Mouse (Mus musculus): Measurements from ENCODE around the gene Agrp. TPM values are rescaled to one million over a fixed set of nuclear protein-coding genes. Genes with fewer than 3 reads are reported as not detected.

Gene Agrp
- polyA plus RNA-seq, 1 experiment from 2014 or later: 0.35 TPM

DNA sequence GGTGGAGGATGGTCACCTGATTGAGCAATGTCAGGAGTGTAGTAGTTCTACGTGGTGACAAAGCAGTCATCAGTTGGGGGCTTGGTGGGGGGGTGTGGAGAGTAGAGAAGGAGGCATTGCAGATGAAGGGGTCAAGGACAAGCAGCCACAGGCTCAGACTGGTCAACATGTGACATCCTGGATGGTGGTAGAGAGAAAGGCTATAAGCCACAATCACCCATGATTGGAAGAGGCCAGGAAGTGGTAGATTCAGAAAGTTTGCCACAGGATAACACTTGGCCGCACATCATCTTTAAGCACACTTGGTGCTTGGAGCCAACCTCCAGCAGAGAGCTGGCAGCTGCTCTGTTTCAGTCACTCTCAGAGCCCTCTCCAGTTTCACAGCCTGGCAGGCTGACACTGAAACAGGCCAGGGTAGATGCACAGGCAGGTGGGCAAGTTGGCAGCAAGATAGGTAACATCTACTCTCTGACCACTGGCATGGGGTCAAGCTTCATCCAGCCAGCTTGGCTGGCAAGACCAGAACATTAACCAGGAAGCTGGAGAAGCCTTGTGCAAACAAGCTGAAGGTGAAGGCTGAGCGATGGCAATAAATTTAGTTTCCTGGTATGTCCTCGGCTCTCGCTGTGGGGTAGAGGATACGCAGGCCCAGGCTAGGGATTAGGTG is 100.0 kb downstream of the Agrp start:
- H3K9me3 ChIP-seq: no peaks in the 10 kb centered on the region
- peaks cover 24% of the 10 kb centered on the region for H3K4me1 ChIP-seq
- H3K27ac ChIP-seq: no peak overlapping the region
- H3K27me3 ChIP-seq (ENCODE audit: insufficient read depth, poor library complexity, severe bottlenecking): no peaks in the 10 kb centered on the region
- DNase-seq (ENCODE audit: low spot score): no peak
- H3K4me3 ChIP-seq: no peak overlapping the region
- WGBS: 95% methylated on average over 6 of the region's 6 CpGs
- peaks cover 41% of the 10 kb centered on the region for H3K36me3 ChIP-seq

DNA sequence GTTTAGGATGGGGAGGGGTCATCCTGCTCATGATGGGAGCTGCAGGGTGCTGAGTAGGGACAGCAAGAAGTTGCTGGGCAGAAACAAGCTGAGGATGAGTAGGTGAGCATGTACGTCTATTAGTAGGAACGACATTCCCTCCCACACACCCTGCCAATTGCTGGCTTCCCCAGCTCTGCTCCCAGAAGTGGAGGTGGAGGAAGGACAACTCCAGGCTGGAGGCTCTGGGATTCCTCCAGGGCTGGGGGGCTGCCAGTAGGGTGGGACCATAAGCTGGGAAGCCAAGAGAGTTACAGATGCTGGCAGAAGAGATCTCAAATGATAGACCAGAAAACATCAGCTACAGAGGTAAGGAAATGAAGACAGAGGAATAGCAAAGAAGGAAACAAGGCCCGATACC is 100.6 kb downstream of the Agrp start:
- Histone ChIP-seq H3K9me3 (no peaks in the 10 kb centered on the region), H3K36me3 (peaks cover 37% of the 10 kb centered on the region), H3K4me3 (no peak overlapping the region), H3K27ac (no peak overlapping the region), H3K27me3 (ENCODE audit: insufficient read depth, poor library complexity, severe bottlenecking) (no peaks in the 10 kb centered on the region), H3K4me1 (peaks cover 28% of the 10 kb centered on the region)
- WGBS: 96% methylated on average over 3 of the region's 3 CpGs
- DNase-seq (ENCODE audit: low spot score): no peak

DNA sequence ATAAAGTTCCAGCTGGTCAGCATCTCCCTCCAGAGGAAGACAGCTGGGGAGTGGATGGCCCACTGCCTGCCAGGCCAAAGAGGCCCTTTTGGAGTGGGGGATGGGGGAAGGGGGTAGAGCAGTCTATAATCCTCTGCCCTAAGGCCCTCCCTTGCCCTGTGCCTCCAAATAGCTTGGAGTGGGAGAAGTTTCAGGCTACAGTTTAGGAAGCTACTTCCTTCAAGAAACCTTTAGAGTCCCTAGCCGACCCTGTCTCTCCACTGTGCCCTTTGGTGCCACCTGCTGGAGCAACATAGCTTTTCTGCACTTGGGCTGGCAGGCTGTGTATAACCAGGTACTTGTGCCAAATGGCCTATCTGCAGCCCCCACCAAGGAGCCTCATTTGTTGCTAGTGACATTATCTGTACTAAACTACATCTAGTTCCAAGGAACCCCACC is 103.3 kb downstream of the Agrp start:
- no peaks in the 10 kb centered on the region for H3K9me3 ChIP-seq
- peak; percentile 84 for DNase-seq (ENCODE audit: low spot score)
- no peak overlapping the region for H3K4me3 ChIP-seq
- WGBS: 0% methylated on average over 1 of the region's 1 CpGs
- peak overlapping the region; percentile 69; the same call in 1 of the 2 replicates for H3K27ac ChIP-seq
- H3K27me3 ChIP-seq (ENCODE audit: insufficient read depth, poor library complexity, severe bottlenecking): no peaks in the 10 kb centered on the region
- peaks cover 41% of the 10 kb centered on the region for H3K4me1 ChIP-seq
- peaks cover 40% of the 10 kb centered on the region for H3K36me3 ChIP-seq

DNA sequence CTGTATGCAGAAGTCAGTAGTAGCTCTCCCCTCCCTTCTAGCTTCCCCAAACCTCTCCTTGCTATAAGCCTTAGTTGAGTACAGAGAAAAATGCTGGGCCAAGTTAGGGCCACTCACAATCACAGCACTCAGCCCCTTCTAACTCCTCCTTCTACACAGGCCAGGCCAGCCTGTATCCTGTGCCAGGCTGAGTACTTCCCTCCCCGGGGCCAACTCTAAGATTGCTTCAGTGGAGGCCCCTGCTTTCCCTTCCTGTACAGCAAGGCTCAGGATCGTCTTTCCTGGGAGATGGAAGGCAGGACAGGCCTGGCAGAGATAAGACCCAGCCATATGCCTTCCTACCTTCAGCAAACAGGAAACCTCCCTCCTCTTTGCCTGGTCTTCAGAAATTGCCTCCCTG is 103.8 kb downstream of the Agrp start:
- no peak for DNase-seq (ENCODE audit: low spot score)
- no peak overlapping the region for H3K4me3 ChIP-seq
- H3K36me3 ChIP-seq: peaks cover 36% of the 10 kb centered on the region
- no peaks in the 10 kb centered on the region for H3K9me3 ChIP-seq
- 2% methylated on average over 2 of the region's 2 CpGs for WGBS
- H3K27me3 ChIP-seq (ENCODE audit: insufficient read depth, poor library complexity, severe bottlenecking): no peaks in the 10 kb centered on the region
- peaks cover 41% of the 10 kb centered on the region for H3K4me1 ChIP-seq
- H3K27ac ChIP-seq: peak overlapping the region; percentile 69; the same call in 1 of the 2 replicates

DNA sequence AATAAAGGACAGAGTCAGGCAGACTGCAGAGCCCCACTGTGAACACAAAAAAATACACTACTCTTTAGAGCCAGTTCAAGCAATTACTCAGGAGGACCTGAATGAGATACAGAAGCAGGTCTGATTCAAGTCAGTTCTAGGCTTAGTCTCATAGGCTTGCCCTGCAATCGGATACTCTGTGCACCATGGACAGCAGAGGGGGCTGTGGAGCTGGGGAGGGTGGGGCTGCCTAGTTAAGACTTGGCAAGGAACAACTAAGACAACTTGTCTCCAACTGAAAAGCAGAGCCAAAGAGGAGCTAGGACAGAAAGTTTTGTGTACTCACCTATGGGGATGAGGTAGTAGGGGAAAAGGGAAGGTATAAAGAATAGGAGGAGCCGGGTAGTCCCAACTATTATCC is 105.4 kb downstream of the Agrp start:
- H3K4me1 ChIP-seq: peaks cover 41% of the 10 kb centered on the region
- H3K9me3 ChIP-seq: no peaks in the 10 kb centered on the region
- DNase-seq (ENCODE audit: low spot score): no peak
- WGBS: 66% methylated on average over 2 of the region's 2 CpGs
- H3K4me3 ChIP-seq: no peak overlapping the region
- H3K36me3 ChIP-seq: peaks cover 28% of the 10 kb centered on the region
- H3K27me3 ChIP-seq (ENCODE audit: insufficient read depth, poor library complexity, severe bottlenecking): no peaks in the 10 kb centered on the region
- no peak overlapping the region for H3K27ac ChIP-seq

DNA sequence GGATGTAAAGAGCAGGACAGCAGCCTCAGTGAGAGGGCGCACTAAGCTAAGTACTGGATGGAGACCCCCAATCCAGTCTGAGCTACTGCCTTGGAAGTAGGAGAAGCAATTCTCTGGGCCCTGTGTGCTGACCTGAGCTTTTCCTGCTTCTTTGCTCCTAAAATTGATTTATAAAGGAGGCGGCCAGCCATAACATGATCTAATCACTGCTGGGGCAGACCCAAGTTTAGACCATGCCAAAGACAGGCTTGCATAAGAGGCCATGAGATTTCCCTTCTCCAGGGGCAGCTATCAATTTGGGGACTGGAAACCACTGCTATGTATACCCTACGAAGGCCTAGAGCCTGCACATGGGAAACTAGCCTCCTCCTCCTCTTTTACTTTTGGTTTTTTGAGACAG is 107.9 kb downstream of the Agrp start:
- no peaks in the 10 kb centered on the region for H3K27me3 ChIP-seq (ENCODE audit: insufficient read depth, poor library complexity, severe bottlenecking)
- H3K9me3 ChIP-seq: no peaks in the 10 kb centered on the region
- H3K27ac ChIP-seq: no peak overlapping the region
- H3K36me3 ChIP-seq: peaks cover 36% of the 10 kb centered on the region
- WGBS: 87% methylated on average over 3 of the region's 3 CpGs
- no peak overlapping the region for H3K4me3 ChIP-seq
- no peak for DNase-seq (ENCODE audit: low spot score)
- peaks cover 38% of the 10 kb centered on the region for H3K4me1 ChIP-seq

DNA sequence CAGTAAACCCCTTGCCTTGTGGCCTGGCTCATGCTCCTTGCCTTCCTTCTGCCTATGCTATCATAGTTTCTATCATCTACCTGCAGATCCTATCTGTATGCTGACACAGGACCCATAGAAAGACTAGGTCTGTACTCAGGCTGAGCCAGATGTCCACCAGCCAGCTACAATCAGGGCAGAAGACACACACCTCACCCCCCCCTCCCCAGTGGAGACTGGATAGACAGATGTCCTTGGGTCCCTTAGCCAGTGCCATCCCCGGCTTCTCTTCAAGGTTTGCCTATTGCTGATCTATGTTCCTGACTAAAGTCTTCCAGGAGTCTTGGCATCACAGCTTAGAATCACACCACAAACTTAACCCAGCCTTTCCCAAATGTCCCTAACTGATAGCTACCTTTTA is 109.0 kb downstream of the Agrp start:
- no peak for DNase-seq (ENCODE audit: low spot score)
- WGBS: 96% methylated on average over 1 of the region's 1 CpGs
- Histone ChIP-seq H3K9me3 (no peaks in the 10 kb centered on the region), H3K27ac (no peak overlapping the region), H3K4me1 (peaks cover 32% of the 10 kb centered on the region), H3K27me3 (ENCODE audit: insufficient read depth, poor library complexity, severe bottlenecking) (no peaks in the 10 kb centered on the region), H3K36me3 (peaks cover 47% of the 10 kb centered on the region), H3K4me3 (no peak overlapping the region)

DNA sequence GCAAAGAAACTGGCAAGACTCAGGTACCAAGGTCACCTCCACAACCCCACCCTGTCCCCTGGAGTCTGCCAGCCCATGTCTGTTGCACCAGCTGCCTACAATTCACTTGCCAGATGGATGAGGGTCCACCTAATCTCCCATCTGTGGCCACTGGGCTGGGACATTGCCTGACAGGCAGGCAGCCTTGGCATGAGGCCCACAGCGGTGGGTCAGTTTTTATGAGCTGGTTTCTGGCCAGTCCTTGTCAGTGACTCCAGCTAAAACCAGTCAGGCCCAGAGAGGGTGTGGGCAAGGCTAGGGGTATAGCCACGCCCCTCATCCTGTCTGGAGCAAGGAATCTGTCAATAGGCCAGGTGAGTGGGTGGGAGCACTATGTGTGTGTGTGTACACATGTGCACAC is 110.1 kb downstream of the Agrp start:
- Histone ChIP-seq H3K9me3 (no peaks in the 10 kb centered on the region), H3K27me3 (ENCODE audit: insufficient read depth, poor library complexity, severe bottlenecking) (no peaks in the 10 kb centered on the region), H3K4me3 (no peak overlapping the region), H3K36me3 (peaks cover 51% of the 10 kb centered on the region), H3K27ac (no peak overlapping the region), H3K4me1 (peaks cover 33% of the 10 kb centered on the region)
- DNase-seq (ENCODE audit: low spot score): no peak
- 79% methylated on average over 2 of the region's 2 CpGs for WGBS

DNA sequence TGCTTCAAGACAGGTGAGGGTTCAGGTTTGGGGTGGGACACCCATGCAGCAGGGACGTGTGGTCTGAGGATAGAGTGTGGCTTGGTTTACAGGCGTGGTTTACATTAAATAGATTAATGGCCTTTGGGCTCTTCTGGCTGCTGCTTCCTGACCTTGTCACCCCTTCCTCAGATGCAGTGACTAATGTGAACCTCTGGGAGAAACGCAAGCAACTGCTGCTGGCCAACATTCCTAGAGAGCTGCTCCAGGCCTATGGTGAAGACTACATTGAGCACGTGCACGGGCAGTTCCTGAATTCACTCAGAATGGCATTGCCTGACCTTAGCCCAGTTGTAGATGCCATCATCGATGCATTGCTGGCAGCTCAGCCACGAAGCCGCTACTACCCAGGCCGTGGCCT is 114.3 kb downstream of the Agrp start:
- Histone ChIP-seq H3K4me1 (peaks cover 58% of the 10 kb centered on the region), H3K27ac (0 out of 2 replicates have a peak overlapping the region, but pooled peaks have one; percentile 3), H3K27me3 (ENCODE audit: insufficient read depth, poor library complexity, severe bottlenecking) (peaks cover 15% of the 10 kb centered on the region), H3K36me3 (peaks cover 35% of the 10 kb centered on the region), H3K9me3 (no peaks in the 10 kb centered on the region), H3K4me3 (no peak overlapping the region)
- 67% methylated on average over 9 of the region's 9 CpGs for WGBS
- DNase-seq (ENCODE audit: low spot score): no peak

DNA sequence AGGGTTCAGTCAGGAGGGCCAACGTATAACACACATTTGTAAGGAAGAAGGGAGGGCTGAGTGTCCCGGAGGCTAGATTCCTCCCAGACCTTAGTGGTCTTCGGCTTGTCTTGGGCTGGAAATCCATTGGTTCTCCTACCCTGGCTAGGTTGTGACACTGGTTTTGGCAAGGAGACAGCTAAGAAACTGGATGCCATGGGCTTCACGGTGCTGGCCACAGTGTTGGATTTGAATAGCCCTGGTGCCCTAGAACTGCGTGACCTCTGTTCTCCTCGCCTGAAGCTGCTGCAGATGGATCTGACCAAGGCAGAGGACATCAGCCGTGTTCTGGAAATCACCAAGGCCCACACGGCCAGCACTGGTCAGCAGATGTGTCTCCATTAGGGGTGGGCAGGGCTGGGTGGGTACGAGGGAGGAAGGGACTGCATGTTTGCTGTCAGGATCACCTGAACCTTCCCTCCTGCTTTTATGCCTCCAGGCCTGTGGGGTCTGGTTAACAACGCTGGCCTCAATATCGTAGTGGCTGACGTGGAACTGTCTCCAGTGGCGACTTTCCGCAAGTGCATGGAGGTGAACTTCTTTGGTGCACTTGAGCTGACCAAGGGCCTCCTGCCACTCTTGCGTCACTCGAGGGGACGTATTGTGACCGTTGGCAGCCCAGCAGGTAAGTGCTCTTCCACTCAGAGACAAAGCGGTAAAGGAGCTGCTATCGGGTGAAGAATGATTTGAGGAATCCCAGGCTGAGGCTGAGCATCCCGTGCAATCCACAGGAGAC is 115.0 kb downstream of the Agrp start:
- Histone ChIP-seq H3K9me3 (no peaks in the 10 kb centered on the region), H3K36me3 (peaks cover 33% of the 10 kb centered on the region), H3K4me3 (no peak overlapping the region), H3K27ac (peak overlapping the region; percentile 92; the same call in 1 of the 2 replicates), H3K27me3 (ENCODE audit: insufficient read depth, poor library complexity, severe bottlenecking) (peaks cover 22% of the 10 kb centered on the region), H3K4me1 (peaks cover 65% of the 10 kb centered on the region)
- WGBS: 76% methylated on average over 21 of the region's 21 CpGs
- DNase-seq (ENCODE audit: low spot score): no peak

DNA sequence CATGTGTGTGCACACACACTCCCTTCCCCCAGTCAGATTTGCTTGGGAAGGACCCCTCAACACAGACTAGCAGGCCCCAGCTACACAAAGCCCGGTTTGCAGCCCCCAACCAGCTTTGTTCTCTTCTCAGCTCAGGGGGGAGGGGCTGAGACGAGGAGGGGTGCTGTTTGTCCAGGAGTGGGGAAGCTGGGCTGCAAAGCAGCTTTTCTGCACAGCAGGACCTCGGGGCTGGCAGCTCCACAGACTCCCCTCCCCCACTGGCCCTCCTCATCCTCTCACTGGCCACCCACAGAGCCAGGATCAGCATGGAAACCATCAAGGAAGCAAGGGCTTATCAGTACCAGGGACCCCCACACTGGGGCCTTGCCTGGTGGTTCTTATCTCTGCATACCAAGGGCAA is 116.1 kb downstream of the Agrp start:
- Histone ChIP-seq H3K36me3 (peaks cover 30% of the 10 kb centered on the region), H3K27ac (peak overlapping the region; percentile 92), H3K4me1 (peaks cover 74% of the 10 kb centered on the region), H3K27me3 (ENCODE audit: insufficient read depth, poor library complexity, severe bottlenecking) (peaks cover 33% of the 10 kb centered on the region), H3K4me3 (peak overlapping the region; percentile 79), H3K9me3 (no peaks in the 10 kb centered on the region)
- WGBS: 1% methylated on average over 3 of the region's 3 CpGs
- no peak for DNase-seq (ENCODE audit: low spot score)

DNA sequence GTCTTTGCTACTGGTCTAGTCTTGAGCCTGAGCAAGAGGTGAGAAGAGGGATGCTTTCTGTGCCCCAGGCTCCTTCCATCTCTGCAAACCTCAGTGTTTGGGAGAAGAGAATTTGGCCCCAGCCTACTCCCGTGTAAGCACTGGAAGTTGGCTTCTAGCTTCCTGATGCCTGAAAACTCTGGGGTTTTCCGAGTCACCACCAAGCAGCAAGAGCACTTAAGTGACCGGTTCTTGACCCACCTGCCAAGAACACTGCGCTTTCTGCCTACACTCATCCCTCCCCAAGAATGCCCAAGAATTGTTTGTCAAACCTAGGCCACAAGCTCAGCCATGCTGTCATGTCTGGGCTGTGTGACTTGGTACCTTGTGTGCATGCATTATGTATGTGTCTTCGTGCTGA is 116.7 kb downstream of the Agrp start:
- peak overlapping the region; percentile 92 for H3K27ac ChIP-seq
- H3K4me1 ChIP-seq: peaks cover 75% of the 10 kb centered on the region
- 28% methylated on average over 5 of the region's 5 CpGs for WGBS
- no peak for DNase-seq (ENCODE audit: low spot score)
- H3K36me3 ChIP-seq: peaks cover 26% of the 10 kb centered on the region
- H3K9me3 ChIP-seq: no peaks in the 10 kb centered on the region
- peaks cover 34% of the 10 kb centered on the region for H3K27me3 ChIP-seq (ENCODE audit: insufficient read depth, poor library complexity, severe bottlenecking)
- H3K4me3 ChIP-seq: peak overlapping the region; percentile 79

DNA sequence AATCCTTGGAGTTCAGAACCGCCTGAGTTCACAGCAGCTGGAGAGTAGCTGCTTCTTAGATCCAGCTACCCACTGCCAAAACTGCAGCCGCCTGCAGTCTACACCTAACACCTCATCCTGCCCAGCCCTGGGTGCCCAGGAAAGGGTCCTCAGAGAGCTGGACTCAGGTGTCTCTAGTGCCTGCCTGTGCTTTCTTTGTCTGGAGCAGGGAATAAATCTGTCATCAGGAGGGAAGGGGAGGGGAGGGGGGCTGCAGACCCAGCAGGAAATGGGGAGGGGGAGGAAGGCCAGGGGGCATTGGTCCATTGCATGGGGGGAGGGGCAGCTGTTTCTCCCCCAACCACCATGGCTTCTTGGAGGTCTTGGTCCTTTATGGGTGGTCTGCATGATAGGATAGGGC is 117.6 kb downstream of the Agrp start:
- peak overlapping the region; percentile 92 for H3K27ac ChIP-seq

More for the DNA sequence above, 117.6 kb downstream of the Agrp start:
- H3K4me1 ChIP-seq: peaks cover 78% of the 10 kb centered on the region
- peaks cover 41% of the 10 kb centered on the region for H3K27me3 ChIP-seq (ENCODE audit: insufficient read depth, poor library complexity, severe bottlenecking)
- H3K36me3 ChIP-seq: peaks cover 18% of the 10 kb centered on the region
- WGBS: 2% methylated on average over 2 of the region's 2 CpGs
- H3K9me3 ChIP-seq: no peaks in the 10 kb centered on the region
- DNase-seq (ENCODE audit: low spot score): no peak
- H3K4me3 ChIP-seq: peak overlapping the region; percentile 79
